Mouse (Mus musculus) bone marrow, adult 2 months (tissue): ENCODE results near the gene Gorasp1. TPM values are rescaled to one million over a fixed set of nuclear protein-coding genes. Genes with fewer than 3 reads are reported as not detected.

Source experiments
- H3K27ac ChIP-seq: fragments of 200-500 bp; 2 replicates; pipeline ENCODE4 v1.5.1; 2012; ENCODE audit warnings: low read depth, mild to moderate bottlenecking, control low read depth, inconsistent platforms, low read length; ENCODE audit not compliant: control insufficient read depth, poor library complexity, insufficient read depth
- H3K4me1 ChIP-seq: fragments of 200-500 bp; 2 replicates; pipeline ENCODE4 v1.6.1; 2011; ENCODE audit warnings: low read length; ENCODE audit not compliant: control insufficient read depth, insufficient read depth
- H3K4me3 ChIP-seq: fragments of 200-500 bp; replicated peaks from 2 replicates; pipeline ENCODE3; 2011; ENCODE audit warnings: mild to moderate bottlenecking, low read depth, low read length, control low read depth; ENCODE audit not compliant: control insufficient read depth
- CTCF ChIP-seq: fragments of 200-500 bp; IDR thresholded peaks from 2 replicates; pipeline ENCODE4 v1.5.1; 2011; ENCODE audit warnings: low read length, control low read depth; ENCODE audit not compliant: control insufficient read depth, insufficient read depth
- POLR2A ChIP-seq: fragments of 200-500 bp; IDR thresholded peaks from 2 replicates; pipeline ENCODE4 v1.6.1; 2011; ENCODE audit warnings: low read depth, mild to moderate bottlenecking, control low read depth, low read length, borderline replicate concordance; ENCODE audit not compliant: control insufficient read depth
- WGBS: fragments of 180-500 bp; shearing (Covaris S2); methylation state at CpG from one replicate; pipeline ENCODE4 v1.1.7; 2018; 5-methylcytosine and 5-hydroxymethylcytosine counted together
- polyA plus RNA-seq: library from polyadenylated mRNA; stranded (reverse); fragments of >200 nt; gene quantifications from 2 replicates; pipeline ENCODE4 v1.2.4, GENCODE M21; 2011; ENCODE audit warnings: low replicate concordance; ENCODE audit not compliant: missing spikeins, insufficient read depth, insufficient read length

Gene Gorasp1
- polyA plus RNA-seq: 2.7 and 4.6 TPM in 2 replicates

GRCm38 (mm10) chr9:119937005-119937773 is at the start of gene Gorasp1, which contains the start of gene Ttc21a:
Gene Gorasp1 (minus strand): TSS chr9:119937565.
Gene Ttc21a (plus strand): TSS chr9:119937606.
- 1% methylated on average over 40 of the region's 40 CpGs for WGBS
- no peak for TF ChIP-seq CTCF
- peak; percentile 56; the same call in 1 of the 2 replicates for TF ChIP-seq POLR2A
- peak within 1 kb of the TSS; percentile 18; the same call in 1 of the 2 replicates for H3K27ac ChIP-seq
- H3K4me1 ChIP-seq: peaks cover 4% of the 10 kb centered on the region
- peak within 1 kb of the TSS; percentile 92 for H3K4me3 ChIP-seq

GRCm38 (mm10) chr9:119985881-119986574 is 48.7 kb upstream of the Gorasp1 start:
- 83% methylated on average over 10 of the region's 10 CpGs for WGBS
- Histone ChIP-seq H3K4me1 (peaks cover 1% of the 10 kb centered on the region; the same call in 1 of the 2 replicates), H3K27ac (no peak overlapping the region), H3K4me3 (no peak overlapping the region)
- TF ChIP-seq POLR2A (no peak), CTCF (no peak)

GRCm38 (mm10) chr9:119984536-119985011 is 47.2 kb upstream of the Gorasp1 start, which contains the start of gene Csrnp1:
Gene Csrnp1 (minus strand): TSS chr9:119984658.
- Histone ChIP-seq H3K27ac (peak within 1 kb of the TSS; percentile 96), H3K4me3 (peak within 1 kb of the TSS; percentile 88), H3K4me1 (peaks cover 6% of the 10 kb centered on the region)
- 46% methylated on average over 14 of the region's 14 CpGs for WGBS
- TF ChIP-seq POLR2A (no peak), CTCF (no peak)

- H3K27ac ChIP-seq: peak overlapping the region; percentile 96
- WGBS: 3% methylated on average over 75 of the region's 79 CpGs
- H3K4me1 ChIP-seq: peaks cover 9% of the 10 kb centered on the region
- H3K4me3 ChIP-seq: peak overlapping the region; percentile 88
- no peak for TF ChIP-seq CTCF
- TF ChIP-seq POLR2A: peak; percentile 81; the same call in 1 of the 2 replicates
Observed at GRCm38 (mm10) chr9:119983585-119984535, 46.5 kb upstream of the Gorasp1 start.

GRCm38 (mm10) chr9:119982956-119983551 is 45.7 kb upstream of the Gorasp1 start:
- H3K27ac ChIP-seq: peak overlapping the region; percentile 96
- H3K4me1 ChIP-seq: peaks cover 11% of the 10 kb centered on the region
- WGBS: under 1% methylated on average over 48 of the region's 48 CpGs
- TF ChIP-seq CTCF (no peak), POLR2A (peak; percentile 24; the same call in 1 of the 2 replicates)
- peak overlapping the region; percentile 88 for H3K4me3 ChIP-seq

GRCm38 (mm10) chr9:119982241-119982811 is 45.0 kb upstream of the Gorasp1 start:
- TF ChIP-seq POLR2A (no peak), CTCF (peak; percentile 61)
- peaks cover 12% of the 10 kb centered on the region for H3K4me1 ChIP-seq
- WGBS: under 1% methylated on average over 11 of the region's 11 CpGs
- H3K4me3 ChIP-seq: peak overlapping the region; percentile 88
- H3K27ac ChIP-seq: peak overlapping the region; percentile 96
